Mouse (Mus musculus): ENCODE data around the gene Gars. TPM values are rescaled to one million over a fixed set of nuclear protein-coding genes. Genes with fewer than 3 reads are reported as not detected.

The Gars gene
- polyA plus RNA-seq, 1 experiment = 44.7 TPM

GRCm38 (mm10) chr6:55021806-55022205, 16.0 kb upstream of the Gars start:
- no peak for DNase-seq (ENCODE audit: low read depth, low spot score)
- 73% methylated on average over 7 of the region's 7 CpGs for WGBS

- 42% methylated on average over 2 of the region's 2 CpGs for WGBS
Measured at GRCm38 (mm10) chr6:55027642-55028041, 10.2 kb upstream of the Gars start.

GRCm38 (mm10) chr6:55036731-55037130, 1.1 kb upstream of the Gars start:
- no peak for DNase-seq (ENCODE audit: low read depth, low spot score)
- 84% methylated on average over 4 of the region's 4 CpGs for WGBS

More at GRCm38 (mm10) chr6:55027642-55028041, 10.2 kb upstream of the Gars start:
- no peak for DNase-seq (ENCODE audit: low read depth, low spot score)

- no peak for DNase-seq (ENCODE audit: low read depth, low spot score)
- 2% methylated on average over 12 of the region's 12 CpGs for WGBS
Measured at GRCm38 (mm10) chr6:55038671-55039445, 1.1 kb downstream of the Gars start.

GRCm38 (mm10) chr6:55039446-55039783, 1.6 kb downstream of the Gars start:
- WGBS = 72% methylated on average over 6 of the region's 6 CpGs
- DNase-seq (ENCODE audit: low read depth, low spot score) = no peak

GRCm38 (mm10) chr6:55040031-55040430, 2.2 kb downstream of the Gars start:
- 46% methylated on average over 1 of the region's 1 CpGs for WGBS
- no peak for DNase-seq (ENCODE audit: low read depth, low spot score)

GRCm38 (mm10) chr6:55043206-55043605, 5.4 kb downstream of the Gars start:
- 33% methylated on average over 8 of the region's 8 CpGs for whole genome bisulfite sequencing

GRCm38 (mm10) chr6:55044542-55044941, 6.7 kb downstream of the Gars start:
- no peak for DNase-seq (ENCODE audit: low read depth, low spot score)
- 83% methylated on average over 5 of the region's 5 CpGs for WGBS

More at GRCm38 (mm10) chr6:55043206-55043605, 5.4 kb downstream of the Gars start:
- DNase-seq (ENCODE audit: low read depth, low spot score) = peak; percentile 60

GRCm38 (mm10) chr6:55045326-55045725, 7.5 kb downstream of the Gars start:
- WGBS = 37% methylated on average over 1 of the region's 1 CpGs
- DNase-seq (ENCODE audit: low read depth, low spot score) = no peak

- DNase-seq (ENCODE audit: low read depth, low spot score) = no peak
- WGBS = 87% methylated on average over 10 of the region's 10 CpGs
Measured at GRCm38 (mm10) chr6:55049186-55049585, 11.4 kb downstream of the Gars start.

GRCm38 (mm10) chr6:55054491-55054890, 16.7 kb downstream of the Gars start:
- DNase-seq (ENCODE audit: low read depth, low spot score) = no peak
- WGBS = 82% methylated on average over 4 of the region's 4 CpGs

GRCm38 (mm10) chr6:55057427-55057826, 19.6 kb downstream of the Gars start:
- no peak for DNase-seq (ENCODE audit: low read depth, low spot score)
- 90% methylated on average over 3 of the region's 3 CpGs for WGBS

GRCm38 (mm10) chr6:55060241-55060825, 22.5 kb downstream of the Gars start:
- WGBS = 91% methylated on average over 7 of the region's 7 CpGs
- no peak for DNase-seq (ENCODE audit: low read depth, low spot score)

- WGBS = 84% methylated on average over 11 of the region's 11 CpGs
- no peak for DNase-seq (ENCODE audit: low read depth, low spot score)
Measured at GRCm38 (mm10) chr6:55061328-55061727, 23.5 kb downstream of the Gars start.

GRCm38 (mm10) chr6:55062200-55062599, 24.4 kb downstream of the Gars start:
- DNase-seq (ENCODE audit: low read depth, low spot score) = no peak
- WGBS = 78% methylated on average over 5 of the region's 5 CpGs

- WGBS = 89% methylated on average over 9 of the region's 9 CpGs
Measured at GRCm38 (mm10) chr6:55063793-55064476, 26.1 kb downstream of the Gars start.

GRCm38 (mm10) chr6:55064477-55064827, 26.6 kb downstream of the Gars start:
- 95% methylated on average over 7 of the region's 7 CpGs for WGBS
- DNase-seq (ENCODE audit: low read depth, low spot score) = no peak

More at GRCm38 (mm10) chr6:55063793-55064476, 26.1 kb downstream of the Gars start:
- no peak for DNase-seq (ENCODE audit: low read depth, low spot score)

- WGBS = 86% methylated on average over 2 of the region's 2 CpGs
- DNase-seq (ENCODE audit: low read depth, low spot score) = no peak
Measured at GRCm38 (mm10) chr6:55065903-55066302, 28.1 kb downstream of the Gars start.

GRCm38 (mm10) chr6:55076561-55077255, 38.9 kb downstream of the Gars start:
- 73% methylated on average over 4 of the region's 4 CpGs for WGBS
- no peak for DNase-seq (ENCODE audit: low read depth, low spot score)

GRCm38 (mm10) chr6:55081379-55081778, 43.6 kb downstream of the Gars start:
- DNase-seq (ENCODE audit: low read depth, low spot score) = no peak
- WGBS = 81% methylated on average over 3 of the region's 3 CpGs

Measured in large intestine, adult 2 months (tissue).